Mouse (Mus musculus): ENCODE measurements at regions not wholly inside any gene's neighbourhood (a gene's known extent, or its start where the extent isn't known, plus 50 kb on each side); places are given as distances from the start of the nearest gene placed in this dataset.

DNA sequence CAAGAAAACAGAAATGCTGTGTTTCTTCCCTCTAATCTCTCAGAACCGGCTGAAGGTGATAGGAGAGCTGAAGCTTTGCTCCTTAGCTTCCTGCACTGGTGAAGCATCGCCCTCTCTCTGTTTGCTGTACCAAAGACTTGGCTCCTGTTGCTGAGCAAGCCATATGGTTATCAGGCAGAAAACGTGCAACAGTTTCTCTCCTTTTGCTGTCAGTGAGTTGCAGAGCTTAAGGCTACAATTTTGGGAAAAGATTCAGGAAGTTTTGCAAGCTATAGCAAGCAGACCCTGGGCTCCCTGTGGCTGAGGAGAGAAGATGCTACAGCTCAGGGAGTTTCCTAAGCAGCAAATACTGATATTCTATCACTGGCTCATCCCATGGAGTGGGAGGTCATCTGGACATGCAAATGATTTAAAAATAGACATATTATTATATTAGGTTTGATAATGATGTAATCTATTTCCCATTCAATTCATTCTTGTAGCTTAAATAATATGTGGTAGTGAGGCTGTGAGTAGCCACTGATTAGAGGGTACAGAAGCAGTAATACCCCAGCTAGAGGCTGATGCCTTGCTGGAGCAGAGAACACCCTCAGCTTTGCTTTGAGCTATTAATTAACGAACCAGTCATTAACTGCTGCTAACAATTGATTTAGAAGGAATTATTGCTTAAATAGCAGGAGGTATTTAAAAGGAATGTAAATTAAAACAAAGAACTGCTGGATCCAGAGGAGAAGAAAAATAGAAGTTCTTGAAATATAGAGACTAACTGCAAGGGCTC lies 240.1 kb upstream of the Emcn start:
- peak; percentile 46 to 58 for DNase-seq (ENCODE audit: low spot score in 2 of 2)

DNA sequence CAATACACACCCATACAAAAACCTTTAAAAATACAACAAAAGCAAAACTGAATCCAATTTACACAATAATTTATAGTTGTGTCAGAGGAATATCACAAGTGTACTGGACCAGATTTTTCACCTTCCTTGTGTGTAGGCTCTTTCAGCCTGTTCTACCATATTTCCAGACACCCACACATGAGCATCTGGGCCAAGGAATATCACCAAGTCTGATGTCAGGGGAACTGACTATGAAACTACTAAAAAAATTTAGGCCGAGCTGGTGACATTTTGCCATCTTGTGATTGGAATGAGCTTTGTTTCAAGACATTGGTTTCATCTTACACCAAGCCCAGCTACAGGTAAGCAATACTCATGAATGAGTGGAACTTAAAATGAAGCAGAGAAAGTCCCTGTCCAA lies 234.9 kb upstream of the Emcn start:
- peak; percentile 62 to 75 for DNase-seq (ENCODE audit: low spot score in 2 of 2)

DNA sequence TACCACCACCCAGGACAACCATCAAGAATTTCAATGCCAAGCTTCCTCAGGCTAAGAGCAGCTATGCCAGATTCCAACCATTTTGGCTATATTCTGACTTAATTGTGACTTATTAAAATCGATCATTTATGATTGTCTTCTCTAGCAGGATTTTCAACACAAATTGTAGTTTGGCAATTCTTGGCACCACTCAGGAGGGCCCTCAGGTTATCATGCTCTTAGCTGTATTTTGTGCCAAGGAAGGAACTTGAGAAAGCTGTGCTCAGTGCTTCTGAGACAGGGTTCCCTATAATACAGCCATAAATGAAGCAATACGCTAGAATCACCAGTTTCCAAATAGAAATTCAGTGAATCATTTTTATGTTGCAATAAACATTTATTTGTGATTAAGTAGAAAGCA lies 232.7 kb upstream of the Emcn start:
- no peak for DNase-seq (ENCODE audit: low spot score in 2 of 2)

DNA sequence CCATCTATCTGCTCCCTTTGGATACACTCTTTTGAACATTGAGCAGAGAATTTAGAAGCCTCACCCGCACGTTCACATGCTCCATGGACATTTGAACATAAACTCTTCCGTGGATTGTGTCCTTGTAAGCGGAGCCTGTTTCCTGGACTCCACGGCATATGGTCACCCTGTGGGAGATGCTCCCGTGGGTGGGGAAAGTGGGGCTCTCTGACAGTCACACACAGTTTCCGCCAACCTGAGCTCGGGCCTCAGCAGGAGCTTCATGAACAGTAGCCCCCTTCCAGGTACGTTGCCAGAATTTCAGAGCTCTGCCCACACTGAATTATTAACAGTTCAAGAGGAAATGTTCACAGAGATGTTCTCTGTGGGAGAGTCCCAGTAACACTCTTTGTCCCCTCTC lies 231.1 kb upstream of the Emcn start:
- DNase-seq (ENCODE audit: low spot score in 2 of 2) = no peak

DNA sequence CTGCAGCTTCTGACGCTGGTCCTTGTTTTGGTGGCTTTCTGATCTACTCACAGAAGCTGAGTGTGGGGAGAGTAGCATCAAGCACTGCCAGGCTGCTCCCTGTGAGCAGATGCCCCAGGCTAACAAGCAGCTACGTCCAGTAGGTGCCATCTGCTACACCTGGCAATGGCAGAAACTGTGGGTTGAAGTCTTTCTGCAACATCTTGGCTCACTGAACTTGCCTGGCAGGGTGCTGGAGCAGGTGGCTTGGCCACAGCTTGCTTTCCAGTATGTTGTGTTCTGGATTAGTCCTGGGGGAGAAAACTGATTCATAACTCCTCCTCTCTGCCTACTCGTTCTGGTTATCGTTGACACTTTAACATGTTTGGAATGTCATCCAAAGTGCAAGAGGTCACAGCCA lies 230.4 kb upstream of the Emcn start:
- DNase-seq (ENCODE audit: low spot score in 2 of 2) = peak; percentile 84 to 88

DNA sequence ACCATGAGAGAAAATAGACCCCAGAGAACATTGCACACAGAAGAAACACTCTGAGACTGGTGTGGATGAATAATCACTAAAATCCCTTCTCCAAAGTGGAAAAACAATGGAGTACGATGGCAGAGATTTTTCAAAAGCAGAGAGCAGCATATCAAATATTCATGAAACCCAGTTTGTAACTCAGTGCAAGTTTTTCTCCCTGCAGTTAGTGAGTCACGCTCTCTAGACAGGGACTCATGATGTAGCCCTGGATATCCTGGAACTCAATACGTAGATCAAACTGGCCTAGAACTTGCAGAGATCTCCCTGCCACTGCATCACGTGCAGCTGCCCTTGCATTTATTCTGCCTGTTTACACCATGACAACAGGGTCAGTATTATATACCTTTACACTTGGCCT lies 210.9 kb upstream of the Emcn start:
- DNase-seq (ENCODE audit: low spot score in 2 of 2) = no peak

DNA sequence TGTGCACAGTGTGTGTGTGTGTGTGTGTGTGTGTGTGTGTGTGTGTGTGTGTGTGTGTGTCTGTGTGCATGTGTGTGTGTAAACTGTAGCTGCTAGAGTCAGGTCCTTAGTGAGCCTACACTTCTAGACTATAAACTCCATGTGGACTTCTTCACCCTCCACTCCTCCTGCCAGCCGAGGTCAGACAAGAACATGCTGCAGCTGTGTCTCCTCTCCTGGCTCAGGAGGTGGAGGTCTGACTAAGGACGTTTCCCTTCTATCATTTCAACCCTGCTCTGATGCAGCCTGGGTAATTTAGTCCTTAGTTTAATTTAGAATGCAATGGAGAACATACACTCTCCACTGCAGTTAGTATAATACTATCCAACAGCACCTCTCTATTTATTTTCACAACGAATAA lies 198.8 kb upstream of the Emcn start:
- no peak for DNase-seq (ENCODE audit: low spot score in 2 of 2)

DNA sequence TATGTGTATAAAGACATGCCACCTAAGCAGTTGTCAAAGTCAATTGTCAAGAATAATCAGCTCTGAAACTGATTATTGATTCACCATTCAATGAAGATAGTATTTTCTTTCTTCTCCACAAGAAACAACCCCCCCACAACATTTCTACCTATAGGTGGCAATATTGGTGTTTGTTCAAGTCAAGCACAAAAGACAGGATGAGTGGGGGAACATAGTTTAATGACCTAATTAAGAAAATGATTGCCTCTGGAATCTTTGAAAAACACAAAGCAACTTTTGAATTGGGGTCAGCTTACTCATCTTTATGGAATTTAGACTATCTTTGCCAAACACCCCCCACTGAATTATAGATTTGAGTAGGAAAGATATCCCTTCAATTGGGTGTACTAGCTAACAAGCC lies 194.8 kb upstream of the Emcn start:
- no peak for DNase-seq (ENCODE audit: low spot score in 2 of 2)

DNA sequence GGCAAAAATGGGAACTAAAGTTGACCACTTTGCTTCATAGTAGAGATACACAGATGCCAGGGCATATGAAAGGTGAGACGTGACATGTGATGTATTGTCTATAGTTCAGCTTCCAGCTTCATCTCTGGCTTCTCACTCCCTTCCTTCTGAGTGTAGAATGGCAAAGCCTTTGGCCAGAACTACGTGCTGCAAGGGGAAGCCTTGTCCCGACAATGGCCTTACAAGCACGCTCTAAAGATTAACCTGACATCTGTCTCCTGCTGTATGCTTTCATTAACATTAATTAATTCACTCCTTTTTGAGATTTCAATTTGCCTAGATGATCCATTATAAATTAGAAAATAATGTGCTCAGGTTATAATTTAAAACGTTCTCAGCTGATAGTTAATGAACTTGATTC lies 193.5 kb upstream of the Emcn start:
- DNase-seq (ENCODE audit: low spot score in 2 of 2) = no peak

DNA sequence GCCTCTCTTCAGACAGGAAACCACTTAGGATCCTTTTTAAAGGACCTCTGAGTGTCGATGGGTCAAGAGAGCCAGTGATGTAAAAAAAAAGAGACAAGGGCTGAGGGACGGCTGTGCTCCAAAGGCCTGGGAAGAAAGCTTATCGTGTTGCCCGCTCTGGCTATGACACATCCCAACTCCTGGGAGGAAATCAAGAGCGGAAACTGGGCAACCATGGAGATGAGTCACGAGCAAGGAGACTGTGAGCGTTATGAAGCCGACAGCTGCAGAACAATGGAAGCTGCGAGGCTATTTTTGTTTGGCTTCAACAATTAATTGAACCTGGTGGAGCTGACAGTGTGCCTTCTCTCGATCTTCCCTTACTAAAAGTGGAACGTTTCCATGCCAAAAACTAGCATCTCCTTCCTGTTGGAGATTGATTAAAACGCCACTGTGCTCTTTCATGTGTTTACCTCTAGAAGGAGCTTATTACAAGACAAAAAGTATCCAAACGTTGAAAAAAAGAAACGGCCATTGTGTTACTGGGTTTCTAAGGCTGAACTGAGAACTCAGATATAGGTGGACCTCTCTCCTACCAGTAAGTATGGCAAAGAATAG lies 190.4 kb upstream of the Emcn start:
- peak; percentile 41 to 42 for DNase-seq (ENCODE audit: low spot score in 2 of 2)

DNA sequence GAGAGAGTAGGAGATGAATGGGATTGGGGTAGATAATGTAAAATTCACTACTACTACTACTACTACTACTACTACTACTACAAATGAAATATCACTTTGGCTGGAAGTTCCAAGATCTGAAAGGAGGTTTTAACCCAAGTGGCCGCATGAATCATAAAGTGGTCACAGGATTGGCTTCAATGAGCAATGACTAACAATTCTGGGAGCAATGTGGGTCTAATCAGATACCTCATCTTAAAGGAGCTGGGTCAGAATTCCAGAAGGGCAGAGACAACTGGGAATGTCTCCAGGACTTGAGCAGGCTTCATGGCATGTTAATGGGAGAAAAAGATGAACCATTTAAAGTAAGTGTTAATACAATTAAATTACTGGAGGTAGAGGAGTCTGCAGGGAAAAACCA lies 189.4 kb upstream of the Emcn start:
- DNase-seq (ENCODE audit: low spot score in 2 of 2) = no peak

DNA sequence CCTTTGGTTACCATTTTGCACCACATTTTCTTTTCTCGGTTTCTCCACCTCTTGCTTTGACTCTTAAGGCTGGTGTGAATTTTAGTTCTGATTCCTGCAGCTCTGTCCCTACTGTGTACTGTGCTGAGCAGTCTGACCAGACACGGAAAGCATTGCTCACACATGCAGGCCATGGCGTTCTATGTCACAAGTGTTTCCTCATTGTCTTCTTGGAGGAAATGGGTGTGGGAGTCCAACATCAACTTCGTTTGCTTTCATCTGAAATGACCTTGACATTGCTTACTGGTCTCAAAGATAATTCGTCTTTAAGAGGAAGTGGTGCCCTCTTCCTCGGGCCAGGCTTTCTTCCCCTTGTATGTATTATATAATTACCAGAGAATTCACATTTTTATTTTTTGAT lies 187.6 kb upstream of the Emcn start:
- DNase-seq (ENCODE audit: low spot score in 2 of 2) = no peak

DNA sequence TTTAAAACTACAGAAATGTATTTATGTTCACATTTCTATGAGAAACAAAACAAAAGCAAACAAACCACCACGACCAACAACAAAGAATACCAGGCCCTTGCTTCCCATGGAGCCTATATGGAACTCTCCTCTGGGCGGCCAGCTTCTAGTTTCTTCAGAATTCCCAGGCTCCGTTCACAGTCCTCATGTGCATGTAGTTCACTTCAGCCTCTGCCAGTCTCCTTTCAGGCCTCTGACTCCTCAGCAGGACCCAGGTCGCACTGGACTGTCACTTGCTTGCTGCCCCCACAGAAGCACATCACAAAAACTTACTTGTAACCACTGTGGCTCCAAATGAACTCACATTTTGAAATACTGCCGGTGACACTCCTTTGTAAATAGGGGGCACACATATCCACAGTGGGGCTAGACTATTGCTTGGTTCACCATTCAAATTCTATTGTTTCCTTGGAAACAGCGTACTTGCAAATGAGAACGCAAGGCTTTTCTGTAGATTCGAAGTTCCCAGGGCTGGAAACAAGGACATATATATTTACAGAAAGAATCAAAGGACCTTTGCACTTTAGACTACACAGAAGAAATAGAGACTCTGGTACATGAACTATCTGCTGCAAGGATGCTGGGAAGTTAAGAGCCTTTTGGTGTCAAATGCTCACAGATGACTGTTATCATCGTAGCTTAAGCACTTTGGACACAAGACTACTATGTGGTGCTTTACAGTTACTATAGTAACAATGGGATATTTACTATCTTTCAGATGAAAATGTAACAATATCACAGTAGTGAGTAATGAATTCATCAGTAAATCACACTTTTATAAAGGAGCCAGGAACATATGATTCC lies 186.4 kb upstream of the Emcn start:
- no peak for DNase-seq (ENCODE audit: low spot score in 2 of 2)

DNA sequence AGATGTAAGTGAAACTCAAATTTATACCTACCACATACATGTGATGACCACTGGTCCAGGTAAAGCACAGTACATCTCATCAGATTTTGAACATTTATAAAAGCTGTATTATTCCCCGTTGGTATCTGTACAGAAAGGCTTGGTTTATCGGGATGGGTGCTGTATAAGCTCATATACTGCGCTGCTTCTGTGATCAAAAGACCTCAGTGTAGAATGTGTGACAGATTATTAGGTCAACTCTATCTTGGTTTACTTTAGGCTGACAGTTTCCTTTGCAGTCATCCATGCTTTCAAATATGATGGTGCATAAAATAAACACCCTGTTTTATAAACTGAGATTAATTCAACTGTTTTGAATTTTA lies 185.8 kb upstream of the Emcn start:
- DNase-seq (ENCODE audit: low spot score in 2 of 2) = no peak

DNA sequence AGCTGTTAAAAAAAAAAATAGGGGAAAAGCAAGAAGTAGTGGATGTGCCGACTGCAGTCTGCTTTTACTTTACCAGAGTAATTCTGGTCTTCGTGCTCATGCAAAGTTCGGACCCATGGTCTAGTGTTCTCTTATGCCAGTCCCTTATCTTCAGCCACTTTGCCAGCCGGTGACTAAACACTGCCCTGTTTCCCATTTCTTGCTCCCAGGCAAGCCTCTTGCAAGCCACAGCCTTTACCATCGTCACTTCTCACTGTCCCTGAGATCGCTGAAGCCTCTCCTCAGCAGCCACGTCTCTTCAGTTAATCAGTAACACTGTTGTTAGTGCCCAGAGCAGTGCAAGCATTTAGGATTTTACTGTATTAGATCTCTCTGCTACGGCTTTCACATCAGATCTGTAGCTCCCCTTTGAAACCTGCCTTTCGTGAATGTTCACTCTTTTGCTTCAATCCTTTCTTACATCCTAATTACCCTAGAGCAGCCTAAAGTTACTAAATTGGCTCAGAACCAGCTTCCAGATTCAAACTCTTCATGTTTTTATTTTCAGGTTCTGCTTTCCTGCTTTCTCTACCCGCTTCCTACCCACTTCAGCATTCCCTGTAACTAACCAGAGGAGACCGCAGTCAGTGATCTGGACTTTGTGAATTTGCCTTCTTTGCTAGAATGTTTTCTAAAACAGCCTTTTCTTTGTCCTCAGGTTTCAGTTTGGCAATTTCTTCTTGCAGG lies 184.5 kb upstream of the Emcn start:
- DNase-seq (ENCODE audit: low spot score in 2 of 2) = no peak

DNA sequence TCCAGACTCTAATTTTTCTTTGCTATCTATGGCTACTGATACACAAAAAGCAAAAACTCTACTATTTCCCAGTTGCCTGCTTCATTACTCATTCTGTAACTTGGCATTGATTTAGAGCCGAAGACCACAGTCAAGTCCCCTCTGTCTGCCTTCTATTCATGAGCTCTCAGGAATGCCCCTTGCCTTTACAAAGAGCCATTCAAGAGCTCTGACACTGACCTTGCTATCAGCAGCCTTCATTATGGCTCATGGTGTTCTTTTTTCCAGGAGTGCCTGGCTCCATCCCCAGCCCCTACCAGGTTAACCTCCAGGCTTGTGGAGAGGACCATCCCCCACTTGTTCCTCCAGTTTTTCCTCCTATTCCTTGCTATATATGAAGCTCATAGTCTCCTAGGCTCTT lies 151.8 kb upstream of the Emcn start:
- no peak for DNase-seq (ENCODE audit: low spot score in 2 of 2)

DNA sequence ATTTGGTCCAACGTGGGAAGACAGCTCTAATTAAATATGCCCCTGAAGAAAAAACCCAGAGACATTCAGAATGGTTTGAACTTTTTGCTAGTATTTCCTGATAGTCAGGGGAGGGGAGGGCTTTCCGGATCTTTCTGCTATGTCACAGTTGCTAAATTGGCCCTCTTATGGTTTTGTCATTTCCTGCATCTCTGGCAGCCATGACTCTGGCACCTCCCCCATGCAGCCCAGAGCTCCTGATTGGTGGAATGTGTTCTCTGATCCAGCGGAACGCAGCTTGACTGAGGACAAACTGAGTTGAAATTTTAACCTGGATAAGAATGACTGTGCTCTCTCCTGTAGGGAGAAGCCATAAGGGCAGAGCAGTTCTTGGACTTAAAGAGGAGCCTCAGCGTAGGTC lies 150.4 kb upstream of the Emcn start:
- DNase-seq (ENCODE audit: low spot score in 2 of 2) = no peak

DNA sequence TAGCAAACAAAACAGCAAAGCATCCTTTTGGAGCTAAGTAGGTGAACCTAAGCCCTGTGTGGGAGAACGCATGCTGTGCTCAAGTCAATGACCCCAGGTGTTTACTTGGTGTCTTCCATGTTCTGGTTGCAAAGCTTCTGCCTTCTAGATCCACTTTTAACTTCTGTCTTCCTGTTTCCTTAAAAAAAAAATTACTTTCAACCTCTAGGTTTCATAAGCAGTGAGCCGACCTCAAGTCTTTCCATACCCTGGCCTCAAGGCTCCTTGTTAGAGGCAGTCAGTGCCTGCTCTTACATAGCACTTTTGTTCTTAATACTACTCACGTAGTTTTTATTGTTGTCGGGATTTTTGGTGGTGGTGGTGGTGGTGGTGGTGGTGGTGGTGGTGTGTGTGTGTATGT lies 149.9 kb upstream of the Emcn start:
- DNase-seq (ENCODE audit: low spot score in 2 of 2) = no peak

DNA sequence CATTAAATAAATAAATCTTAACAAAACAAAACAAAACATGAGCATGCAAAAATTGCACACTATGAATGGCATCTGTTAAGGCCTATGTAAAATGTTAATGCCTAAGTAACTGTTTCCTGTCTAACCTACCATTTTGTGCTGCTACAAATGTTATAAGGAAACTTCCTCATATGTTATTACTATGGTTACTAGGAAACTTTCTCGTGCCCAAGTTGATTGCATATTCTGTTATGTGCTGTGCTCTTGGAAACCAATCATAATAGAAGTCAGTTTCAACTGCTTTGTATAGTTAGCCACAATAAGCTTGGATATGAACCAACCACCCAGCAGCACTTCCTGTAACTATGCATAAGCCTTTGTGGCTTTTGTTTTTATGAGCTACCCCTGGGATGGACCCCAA lies 147.0 kb upstream of the Emcn start:
- DNase-seq (ENCODE audit: low spot score in 2 of 2) = no peak

DNA sequence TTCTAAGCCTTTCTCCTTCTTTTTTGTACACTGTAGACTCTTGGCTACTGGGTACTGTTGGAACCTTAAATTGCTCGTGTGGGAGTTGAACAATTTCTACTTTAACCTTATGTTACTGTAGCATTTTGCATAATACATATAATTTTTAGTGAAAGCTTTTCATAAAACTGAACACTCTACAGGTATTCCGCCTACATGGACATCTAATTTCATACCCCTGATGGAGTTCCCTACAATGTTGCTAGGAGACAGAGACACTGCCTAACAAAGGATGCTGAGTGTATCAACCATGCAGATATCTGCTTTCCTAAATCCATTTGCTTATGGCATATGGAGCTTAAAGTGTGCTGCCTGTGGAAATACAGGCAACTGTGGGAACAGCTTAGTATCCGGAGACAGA lies 129.2 kb upstream of the Emcn start:
- DNase-seq (ENCODE audit: low spot score in 2 of 2) = peak; percentile 26 to 29

DNA sequence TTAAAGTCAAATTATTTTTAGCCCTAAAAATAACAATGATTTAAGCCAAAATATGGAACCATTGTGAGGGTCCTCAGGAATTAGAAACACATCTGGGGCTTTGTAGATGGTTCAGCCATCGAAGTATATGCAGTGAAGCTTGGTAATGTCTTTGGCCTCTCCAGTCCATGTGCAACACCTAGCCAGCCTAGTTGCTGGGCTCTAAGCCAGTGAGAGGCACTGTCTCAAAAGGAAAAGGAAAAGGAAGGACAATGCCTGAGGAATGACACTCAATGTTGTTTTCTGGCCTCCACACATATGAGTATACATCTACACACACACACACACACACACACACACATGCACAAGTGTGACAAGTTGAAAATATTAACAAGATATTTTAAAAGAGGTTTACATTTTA lies 124.8 kb upstream of the Emcn start:
- DNase-seq (ENCODE audit: low spot score in 2 of 2) = no peak

DNA sequence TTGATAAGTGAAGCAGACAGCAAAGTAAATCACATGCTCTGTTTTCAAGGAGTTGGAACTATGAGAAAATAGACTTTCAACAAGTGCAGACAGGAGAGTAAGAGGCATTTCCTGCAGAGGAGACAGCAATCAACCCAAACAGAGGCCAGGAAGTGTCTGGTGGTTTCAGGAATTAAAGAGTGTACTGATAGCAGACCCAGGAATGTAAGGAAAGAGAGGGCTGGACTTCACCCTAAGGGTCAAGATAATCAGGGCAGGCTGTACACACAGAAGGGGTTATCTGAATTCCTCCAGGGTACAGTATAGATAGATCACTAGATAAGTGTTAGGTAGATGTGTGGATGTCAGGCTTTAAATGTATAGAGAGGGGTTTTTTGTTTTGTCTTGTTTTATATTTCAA lies 123.6 kb upstream of the Emcn start:
- no peak for DNase-seq (ENCODE audit: low spot score in 2 of 2)

Data from layer of hippocampus, adult 8-10 months (tissue).